Mouse (Mus musculus) liver, embryonic 13.5 days (tissue): Measurements from ENCODE around the gene Myct1. TPM values are rescaled to one million over a fixed set of nuclear protein-coding genes. Genes with fewer than 3 reads are reported as not detected.
A peak's percentile ranks its signal among the peaks of the same experiment; 100 is the strongest.

Experiments
- ATAC-seq: fragments of 200-750 bp; cut with Nextera tagmentation; 2 replicates; pipeline ENCODE4 v1.8.0; 2017; ENCODE audit warnings: low read depth, mild to moderate bottlenecking, moderate number of reproducible peaks, moderate library complexity
- DNase-seq: peaks from one replicate; pipeline ENCODE4 v3.0.0; 2022
- H3K27ac ChIP-seq: fragments of 300-500 bp; sonication (generic); 2 replicates; pipeline ENCODE4 v1.5.1; 2015; ENCODE audit warnings: moderate library complexity, mild to moderate bottlenecking, inconsistent platforms
- H3K27me3 ChIP-seq: fragments of 300-500 bp; sonication (generic); 2 replicates; pipeline ENCODE4 v1.6.1; 2015; ENCODE audit warnings: mild to moderate bottlenecking, inconsistent platforms
- H3K36me3 ChIP-seq: fragments of 300-500 bp; sonication (generic); 2 replicates; pipeline ENCODE4 v1.6.1; 2015; ENCODE audit warnings: mild to moderate bottlenecking, inconsistent platforms
- H3K4me1 ChIP-seq: fragments of 300-500 bp; sonication (generic); replicated peaks from 2 replicates; pipeline ENCODE4 v1.6.1; 2015; ENCODE audit warnings: inconsistent platforms
- H3K4me2 ChIP-seq: fragments of 300-500 bp; sonication (generic); 2 replicates; pipeline ENCODE4 v1.6.1; 2015; ENCODE audit warnings: inconsistent platforms, mild to moderate bottlenecking, moderate library complexity
- H3K4me3 ChIP-seq: fragments of 300-500 bp; sonication (generic); replicated peaks from 2 replicates; pipeline ENCODE4 v1.5.1; 2015; ENCODE audit warnings: mild to moderate bottlenecking, inconsistent platforms
- H3K9ac ChIP-seq: fragments of 300-500 bp; sonication (generic); 2 replicates; pipeline ENCODE4 v1.6.1; 2015; ENCODE audit warnings: mild to moderate bottlenecking, inconsistent platforms
- H3K9me3 ChIP-seq: fragments of 300-500 bp; sonication (generic); replicated peaks from 2 replicates; pipeline ENCODE4 v1.6.1; 2016; ENCODE audit warnings: inconsistent platforms
- WGBS: fragments of 180-500 bp; shearing (Covaris S2); methylation state at CpG from one replicate; pipeline ENCODE4 v1.1.7; 2015; ENCODE audit not compliant: insufficient replicate concordance; 5-methylcytosine and 5-hydroxymethylcytosine counted together
- polyA plus RNA-seq: library from polyadenylated mRNA; unstranded; fragments of >200 nt; fragmentation: Nextera tagmentation; extraction: Ambion mirVana; gene quantifications from 2 replicates; pipeline ENCODE4 v1.2.1, GENCODE M21; 2015

The Myct1 gene
- polyA plus RNA-seq, 1 experiment from 2014 or later = 2.0 TPM

DNA sequence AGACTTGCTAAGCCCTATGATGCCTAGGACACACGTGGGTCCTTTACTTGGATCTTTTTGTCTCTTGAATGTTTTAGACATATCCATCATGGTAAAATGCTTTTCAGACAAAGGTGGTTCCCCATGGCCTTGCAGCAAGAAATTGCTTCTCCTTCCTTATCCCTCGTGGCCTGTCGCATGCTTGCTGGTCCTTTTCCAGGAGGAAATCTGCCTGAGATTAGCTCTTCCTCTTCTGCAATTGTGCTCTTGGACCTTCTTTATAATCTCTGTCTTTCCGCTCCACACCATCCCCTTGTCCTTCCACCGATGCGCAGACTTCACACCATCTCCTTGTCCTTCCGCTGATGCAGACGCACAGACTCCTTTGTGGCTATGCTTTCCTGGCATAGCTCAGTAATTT is 23.5 kb upstream of the Myct1 start:
- WGBS = 61% methylated on average over 8 of the region's 8 CpGs
- Histone ChIP-seq H3K4me2 (no peak overlapping the region), H3K36me3 (no peaks in the 10 kb centered on the region), H3K4me3 (no peak overlapping the region), H3K9me3 (no peaks in the 10 kb centered on the region), H3K27me3 (no peaks in the 10 kb centered on the region), H3K4me1 (no peaks in the 10 kb centered on the region), H3K9ac (no peak overlapping the region), H3K27ac (no peak overlapping the region)
- ATAC-seq (no peak), DNase-seq (no peak)

DNA sequence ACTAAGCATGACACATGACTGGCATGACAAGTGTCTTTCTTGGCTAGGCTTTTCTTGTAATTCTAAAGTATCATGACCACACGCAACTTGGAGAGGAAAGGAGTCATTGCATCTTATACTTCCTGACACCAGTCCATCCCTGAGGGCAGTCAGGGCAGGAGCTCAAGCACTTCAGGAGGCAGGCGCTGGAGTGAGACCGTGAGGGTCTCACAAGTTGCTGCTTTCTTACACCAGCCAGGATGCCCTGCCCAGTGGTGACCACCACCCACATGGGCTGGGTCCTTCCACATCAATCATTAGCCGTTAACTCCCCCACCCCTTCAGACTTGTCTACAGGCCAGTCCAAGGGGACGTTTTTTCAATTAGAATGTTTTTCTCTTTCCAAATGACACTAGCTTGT is 22.2 kb upstream of the Myct1 start:
- no peak overlapping the region for H3K27ac ChIP-seq
- no peaks in the 10 kb centered on the region for H3K27me3 ChIP-seq
- no peak overlapping the region for H3K4me3 ChIP-seq
- no peaks in the 10 kb centered on the region for H3K4me1 ChIP-seq
- no peak overlapping the region for H3K9ac ChIP-seq
- 54% methylated on average over 5 of the region's 5 CpGs for WGBS
- no peaks in the 10 kb centered on the region for H3K36me3 ChIP-seq
- no peaks in the 10 kb centered on the region for H3K9me3 ChIP-seq
- H3K4me2 ChIP-seq = no peak overlapping the region
- ATAC-seq (no peak), DNase-seq (no peak)

- 48% methylated on average over 2 of the region's 2 CpGs for WGBS
Observed at GRCm38 (mm10) chr10:5573328-5573727, 20.2 kb upstream of the Myct1 start.

DNA sequence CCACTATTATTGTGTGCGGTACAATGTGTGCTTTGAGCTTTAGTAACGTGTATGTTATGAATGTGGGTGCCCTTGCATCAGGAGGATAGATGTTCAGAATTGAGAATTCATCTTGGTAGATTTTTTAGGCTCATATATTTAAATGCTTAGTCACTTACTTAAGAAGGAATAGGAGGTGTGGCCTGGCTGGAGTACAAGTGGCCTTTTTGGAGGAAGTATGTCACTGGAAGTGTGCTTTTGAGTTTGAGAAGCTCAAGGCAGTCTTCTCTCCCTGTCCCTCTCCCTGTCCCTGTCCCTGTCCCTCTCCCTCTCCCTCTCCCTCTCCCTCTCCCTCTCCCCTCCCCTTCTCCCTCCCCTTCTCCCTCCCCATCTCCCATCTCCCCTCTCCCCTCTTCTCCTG is 2.5 kb upstream of the Myct1 start:
- no peaks in the 10 kb centered on the region for H3K9me3 ChIP-seq
- 66% methylated on average over 2 of the region's 2 CpGs for WGBS
- no peak for ATAC-seq
- H3K36me3 ChIP-seq = no peaks in the 10 kb centered on the region
- no peak for DNase-seq
- H3K27ac ChIP-seq = no peak overlapping the region
- H3K9ac ChIP-seq = no peak overlapping the region
- no peak overlapping the region for H3K4me2 ChIP-seq
- H3K4me3 ChIP-seq = no peak overlapping the region
- H3K4me1 ChIP-seq = no peaks in the 10 kb centered on the region
- H3K27me3 ChIP-seq = no peaks in the 10 kb centered on the region

More at GRCm38 (mm10) chr10:5573328-5573727, 20.2 kb upstream of the Myct1 start:
- ATAC-seq (no peak), DNase-seq (no peak)
- no peak overlapping the region for H3K4me3 ChIP-seq
- no peaks in the 10 kb centered on the region for H3K4me1 ChIP-seq
- H3K4me2 ChIP-seq = no peak overlapping the region
- H3K9ac ChIP-seq = no peak overlapping the region
- no peaks in the 10 kb centered on the region for H3K27me3 ChIP-seq
- H3K27ac ChIP-seq = no peak overlapping the region
- H3K36me3 ChIP-seq = no peaks in the 10 kb centered on the region
- no peaks in the 10 kb centered on the region for H3K9me3 ChIP-seq

DNA sequence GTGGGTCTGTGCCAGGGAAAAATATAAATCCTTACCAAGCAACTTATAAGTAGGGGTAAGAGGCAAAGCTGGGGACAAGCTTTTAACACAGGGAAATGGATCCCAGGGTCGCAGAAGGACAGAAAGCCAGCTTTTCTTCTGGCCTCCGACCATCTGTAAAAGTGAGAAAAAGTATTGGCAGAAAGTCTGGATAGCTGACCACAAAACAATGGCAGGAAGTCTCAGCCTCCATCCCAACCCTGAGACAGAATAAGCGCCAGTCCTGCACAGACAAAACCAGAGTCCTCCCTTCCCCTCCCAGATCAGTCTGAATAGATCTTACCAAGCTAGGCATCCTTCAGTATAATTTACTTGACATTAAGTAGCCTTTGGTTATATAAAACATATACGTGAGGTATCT is 1.6 kb upstream of the Myct1 start:
- no peaks in the 10 kb centered on the region for H3K27me3 ChIP-seq
- no peak overlapping the region for H3K4me2 ChIP-seq
- WGBS = 39% methylated on average over 4 of the region's 4 CpGs
- ATAC-seq = no peak
- H3K36me3 ChIP-seq = no peaks in the 10 kb centered on the region
- no peak overlapping the region for H3K4me3 ChIP-seq
- no peak overlapping the region for H3K27ac ChIP-seq
- DNase-seq = no peak
- no peak overlapping the region for H3K9ac ChIP-seq
- peaks cover 4% of the 10 kb centered on the region; the same call in 1 of the 2 replicates for H3K4me1 ChIP-seq
- no peaks in the 10 kb centered on the region for H3K9me3 ChIP-seq

DNA sequence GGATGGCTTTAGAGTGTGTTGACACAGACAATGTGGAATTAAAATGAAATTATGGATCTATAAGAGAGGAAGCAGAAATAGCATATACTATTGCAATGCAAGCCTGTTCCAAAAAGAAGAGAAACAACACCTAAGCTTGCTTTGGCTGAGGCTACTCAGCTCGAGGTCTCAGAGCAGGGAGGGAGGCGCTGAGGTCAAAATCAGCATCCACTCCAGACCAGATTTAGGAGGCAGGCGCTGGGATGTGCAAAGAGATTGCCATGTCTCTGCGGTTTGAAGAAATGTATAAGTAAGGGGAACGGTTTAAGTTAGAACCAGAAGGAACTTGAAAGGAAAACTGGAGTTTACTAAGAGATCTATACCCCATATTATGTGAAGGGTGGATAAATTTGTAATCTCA is 882 bp downstream of the Myct1 start:
- Histone ChIP-seq H3K9ac (no peak overlapping the region), H3K27ac (no peak overlapping the region), H3K27me3 (no peaks in the 10 kb centered on the region), H3K4me2 (no peak overlapping the region), H3K4me1 (peaks cover 4% of the 10 kb centered on the region; the same call in 1 of the 2 replicates), H3K36me3 (no peaks in the 10 kb centered on the region), H3K4me3 (no peak overlapping the region; the same call in 1 of the 2 replicates), H3K9me3 (no peaks in the 10 kb centered on the region)
- DNase-seq (no peak), ATAC-seq (no peak)
- WGBS = 32% methylated on average over 5 of the region's 5 CpGs

DNA sequence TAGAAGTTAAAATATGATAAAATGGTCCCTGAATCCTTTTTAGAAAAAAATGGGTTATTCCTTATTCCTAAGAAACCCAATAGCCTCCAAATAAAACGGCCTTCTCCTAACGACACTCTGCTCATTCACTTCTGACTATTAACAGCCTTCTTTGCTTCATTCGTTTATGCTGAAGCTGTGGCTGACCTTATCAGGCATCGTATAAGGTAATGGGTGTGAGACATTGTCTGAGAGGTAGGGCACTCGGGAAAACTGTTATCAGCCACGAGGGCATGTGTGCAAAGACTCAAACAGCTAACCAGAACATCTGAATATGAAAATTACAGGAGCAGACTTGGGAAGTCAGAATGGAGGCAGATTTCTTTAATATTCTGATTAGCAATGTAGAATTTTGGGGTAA is 3.0 kb downstream of the Myct1 start:
- Histone ChIP-seq H3K4me3 (no peak overlapping the region), H3K9ac (no peak overlapping the region), H3K4me1 (peaks cover 4% of the 10 kb centered on the region; the same call in 1 of the 2 replicates), H3K9me3 (no peaks in the 10 kb centered on the region), H3K36me3 (no peaks in the 10 kb centered on the region), H3K4me2 (no peak overlapping the region), H3K27ac (no peak overlapping the region), H3K27me3 (no peaks in the 10 kb centered on the region)
- DNase-seq (no peak), ATAC-seq (no peak)
- WGBS = 16% methylated on average over 6 of the region's 6 CpGs

DNA sequence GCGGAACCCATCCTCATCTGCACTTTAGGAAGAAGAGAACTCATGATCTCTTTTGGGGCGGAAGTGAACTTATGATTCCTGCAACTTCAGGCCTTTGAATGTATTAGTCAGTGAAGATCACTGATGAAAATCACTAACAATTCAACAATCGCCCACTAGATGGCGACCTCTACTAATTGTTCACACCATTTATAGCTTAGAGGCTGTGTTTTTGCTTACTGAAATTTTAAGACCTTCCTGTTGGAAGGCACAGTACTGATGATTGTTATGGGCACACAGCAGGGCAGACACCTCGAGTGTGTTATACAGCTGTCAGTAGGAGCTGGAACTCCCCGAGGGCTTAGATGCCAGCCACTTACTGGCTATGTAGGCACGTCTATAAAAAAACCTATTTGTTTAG is 6.5 kb downstream of the Myct1 start:
- Histone ChIP-seq H3K36me3 (no peaks in the 10 kb centered on the region), H3K4me3 (no peak overlapping the region), H3K9me3 (no peaks in the 10 kb centered on the region), H3K27me3 (no peaks in the 10 kb centered on the region), H3K4me1 (peaks cover 4% of the 10 kb centered on the region; the same call in 1 of the 2 replicates), H3K9ac (no peak overlapping the region), H3K4me2 (no peak overlapping the region), H3K27ac (no peak overlapping the region)
- ATAC-seq (peak; percentile 51; the same call in 1 of the 2 replicates), DNase-seq (peak; percentile 14)
- WGBS = 18% methylated on average over 7 of the region's 7 CpGs

GRCm38 (mm10) chr10:5603512-5603911 is 9.9 kb downstream of the Myct1 start:
- Histone ChIP-seq H3K27ac (no peak overlapping the region), H3K4me1 (no peaks in the 10 kb centered on the region), H3K4me3 (no peak overlapping the region), H3K4me2 (no peak overlapping the region), H3K27me3 (no peaks in the 10 kb centered on the region), H3K9me3 (no peaks in the 10 kb centered on the region), H3K36me3 (no peaks in the 10 kb centered on the region), H3K9ac (no peak overlapping the region)
- 48% methylated on average over 10 of the region's 10 CpGs for WGBS
- DNase-seq = no peak
- no peak for ATAC-seq

DNA sequence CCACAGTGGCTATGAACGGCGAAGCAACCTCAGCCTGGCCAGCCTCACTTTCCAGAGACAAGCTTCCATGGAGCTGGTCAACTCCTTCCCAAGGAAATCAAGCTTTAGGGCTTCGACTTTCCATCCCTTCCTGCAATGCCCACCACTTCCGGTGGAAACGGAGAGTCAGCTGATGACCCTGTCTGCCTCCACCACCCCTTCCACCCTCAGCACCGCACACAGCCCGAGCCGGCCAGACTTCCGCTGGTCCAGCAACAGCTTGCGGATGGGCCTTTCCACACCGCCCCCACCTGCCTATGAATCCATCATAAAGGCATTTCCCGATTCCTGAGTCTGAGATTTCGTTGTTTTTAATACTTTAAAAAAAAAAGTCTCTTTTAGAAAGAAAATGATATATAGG is 10.8 kb downstream of the Myct1 start:
- WGBS = 81% methylated on average over 13 of the region's 13 CpGs
- no peaks in the 10 kb centered on the region for H3K4me1 ChIP-seq
- no peak for ATAC-seq

DNA sequence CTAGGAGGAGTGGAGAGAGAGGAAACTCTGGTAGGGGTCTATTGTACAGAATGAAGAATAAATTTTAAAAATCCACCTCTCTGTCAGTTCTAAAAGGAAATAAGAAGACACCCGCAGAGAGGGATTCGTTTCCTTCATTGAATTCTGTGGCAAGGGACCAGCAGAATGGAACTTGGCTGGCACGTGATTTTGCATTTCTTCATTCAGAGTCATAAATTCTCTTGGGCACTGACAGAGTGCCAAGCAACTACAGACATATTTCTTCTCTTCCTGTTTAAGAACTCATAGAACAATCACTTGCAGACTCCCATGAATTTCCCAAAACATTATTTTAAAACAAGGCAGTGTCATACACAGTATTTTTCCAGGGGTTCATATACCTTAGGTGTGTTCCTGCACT is 15.3 kb downstream of the Myct1 start:
- H3K9me3 ChIP-seq = no peaks in the 10 kb centered on the region
- no peaks in the 10 kb centered on the region for H3K4me1 ChIP-seq
- WGBS = 58% methylated on average over 3 of the region's 3 CpGs
- DNase-seq (no peak), ATAC-seq (no peak)
- no peak overlapping the region for H3K4me2 ChIP-seq
- no peaks in the 10 kb centered on the region for H3K27me3 ChIP-seq
- no peak overlapping the region for H3K9ac ChIP-seq
- no peak overlapping the region for H3K4me3 ChIP-seq
- H3K36me3 ChIP-seq = no peaks in the 10 kb centered on the region
- no peak overlapping the region for H3K27ac ChIP-seq

More for the DNA sequence above, 10.8 kb downstream of the Myct1 start:
- no peak overlapping the region for H3K4me3 ChIP-seq
- H3K27ac ChIP-seq = no peak overlapping the region
- no peaks in the 10 kb centered on the region for H3K36me3 ChIP-seq
- no peak for DNase-seq
- H3K4me2 ChIP-seq = no peak overlapping the region
- H3K9me3 ChIP-seq = no peaks in the 10 kb centered on the region
- H3K9ac ChIP-seq = no peak overlapping the region
- no peaks in the 10 kb centered on the region for H3K27me3 ChIP-seq

DNA sequence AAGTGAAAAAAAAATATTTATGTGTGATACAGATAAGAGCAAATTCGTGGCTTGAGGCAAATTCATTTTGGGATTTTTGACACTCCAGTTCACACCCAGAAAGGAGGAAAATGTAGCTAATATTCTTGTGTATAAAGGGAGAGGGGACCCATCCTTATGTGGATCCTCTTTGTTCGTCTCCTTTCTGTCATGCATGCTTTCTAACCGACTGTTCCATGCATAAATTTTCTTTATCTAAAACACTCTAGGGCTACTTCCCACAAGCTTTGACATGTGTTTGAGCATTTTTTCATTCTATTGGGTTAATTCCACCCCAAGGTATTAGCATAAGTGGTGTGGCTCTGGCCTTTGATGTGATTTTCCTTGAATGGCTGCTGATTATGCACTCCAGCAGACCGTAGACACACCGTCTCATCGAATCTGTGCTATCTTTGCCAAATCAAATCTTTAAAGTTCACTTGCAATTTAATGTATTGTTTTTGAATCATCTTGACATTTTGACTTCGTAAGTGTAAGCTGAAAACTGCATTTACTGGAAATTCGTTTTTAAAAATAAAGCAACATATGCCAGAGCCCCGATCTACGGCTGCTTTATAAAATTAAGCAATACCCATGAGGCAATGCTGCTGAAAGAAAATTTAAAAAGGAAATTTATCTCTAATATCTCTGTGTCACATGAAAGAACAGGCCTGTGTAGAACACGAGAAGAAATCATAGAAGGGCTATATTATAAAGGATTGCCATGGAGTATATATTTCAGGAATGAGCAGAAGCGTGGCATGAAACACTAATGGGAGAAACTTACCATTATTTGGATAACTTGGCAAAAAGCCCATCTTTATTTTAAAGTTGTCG is 21.8 kb downstream of the Myct1 start:
- no peak for ATAC-seq

More for the DNA sequence above, 21.8 kb downstream of the Myct1 start:
- 64% methylated on average over 13 of the region's 13 CpGs for WGBS
- H3K4me1 ChIP-seq = no peaks in the 10 kb centered on the region
- H3K27ac ChIP-seq = no peak overlapping the region
- H3K27me3 ChIP-seq = no peaks in the 10 kb centered on the region
- H3K36me3 ChIP-seq = no peaks in the 10 kb centered on the region
- H3K4me3 ChIP-seq = no peak overlapping the region
- no peaks in the 10 kb centered on the region for H3K9me3 ChIP-seq
- DNase-seq = no peak
- no peak overlapping the region for H3K9ac ChIP-seq
- no peak overlapping the region for H3K4me2 ChIP-seq
